Mouse (Mus musculus): ENCODE measurements around the gene Fgd3. TPM values are rescaled to one million over a fixed set of nuclear protein-coding genes. Genes with fewer than 3 reads are reported as not detected.

Gene Fgd3
- polyA plus RNA-seq, 1 experiment = 0.56 TPM

- no peaks in the 10 kb centered on the region for H3K4me1 ChIP-seq (ENCODE audit: control insufficient read depth, insufficient read depth, low read length)
- TF ChIP-seq CTCF (IDR thresholded peaks at IDR 0.05; ENCODE audit: control insufficient read depth, insufficient read depth, insufficient replicate concordance, low read depth, low read length) (no peak), POLR2A (IDR thresholded peaks at IDR 0.05; ENCODE audit: control insufficient read depth, low read depth, low read length) (no peak)
Observed at GRCm38 (mm10) chr13:49224314-49224713, 95.8 kb downstream of the Fgd3 start.

GRCm38 (mm10) chr13:49220912-49221311, 99.2 kb downstream of the Fgd3 start:
- TF ChIP-seq POLR2A (IDR thresholded peaks at IDR 0.05; ENCODE audit: control insufficient read depth, low read depth, low read length) (no peak), CTCF (IDR thresholded peaks at IDR 0.05; ENCODE audit: control insufficient read depth, insufficient read depth, insufficient replicate concordance, low read depth, low read length) (no peak)
- Histone ChIP-seq H3K36me3 (ENCODE audit: control insufficient read depth, insufficient read depth, low read length) (no peaks in the 10 kb centered on the region), H3K4me3 (ENCODE audit: control insufficient read depth, low read depth, low read length) (no peak overlapping the region), H3K27ac (ENCODE audit: control insufficient read depth, insufficient read depth, low read depth, low read length) (no peak overlapping the region), H3K27me3 (ENCODE audit: control insufficient read depth, insufficient read depth, low read length) (no peaks in the 10 kb centered on the region), H3K4me1 (ENCODE audit: control insufficient read depth, insufficient read depth, low read length) (peaks cover 5% of the 10 kb centered on the region)

More at GRCm38 (mm10) chr13:49224314-49224713, 95.8 kb downstream of the Fgd3 start:
- H3K27ac ChIP-seq (ENCODE audit: control insufficient read depth, insufficient read depth, low read depth, low read length) = no peak overlapping the region
- H3K36me3 ChIP-seq (ENCODE audit: control insufficient read depth, insufficient read depth, low read length) = no peaks in the 10 kb centered on the region
- no peaks in the 10 kb centered on the region for H3K27me3 ChIP-seq (ENCODE audit: control insufficient read depth, insufficient read depth, low read length)
- no peak overlapping the region for H3K4me3 ChIP-seq (ENCODE audit: control insufficient read depth, low read depth, low read length)

GRCm38 (mm10) chr13:49219367-49219766, 100.7 kb downstream of the Fgd3 start:
- Histone ChIP-seq H3K36me3 (ENCODE audit: control insufficient read depth, insufficient read depth, low read length) (no peaks in the 10 kb centered on the region), H3K4me1 (ENCODE audit: control insufficient read depth, insufficient read depth, low read length) (peaks cover 14% of the 10 kb centered on the region), H3K27ac (ENCODE audit: control insufficient read depth, insufficient read depth, low read depth, low read length) (no peak overlapping the region), H3K4me3 (ENCODE audit: control insufficient read depth, low read depth, low read length) (no peak overlapping the region), H3K27me3 (ENCODE audit: control insufficient read depth, insufficient read depth, low read length) (no peaks in the 10 kb centered on the region)
- no peak for TF ChIP-seq CTCF (IDR thresholded peaks at IDR 0.05; ENCODE audit: control insufficient read depth, insufficient read depth, insufficient replicate concordance, low read depth, low read length)
- no peak for TF ChIP-seq POLR2A (IDR thresholded peaks at IDR 0.05; ENCODE audit: control insufficient read depth, low read depth, low read length)

GRCm38 (mm10) chr13:49218651-49219050, 101.5 kb downstream of the Fgd3 start:
- peaks cover 14% of the 10 kb centered on the region for H3K4me1 ChIP-seq (ENCODE audit: control insufficient read depth, insufficient read depth, low read length)
- H3K36me3 ChIP-seq (ENCODE audit: control insufficient read depth, insufficient read depth, low read length) = no peaks in the 10 kb centered on the region
- H3K27me3 ChIP-seq (ENCODE audit: control insufficient read depth, insufficient read depth, low read length) = no peaks in the 10 kb centered on the region
- no peak overlapping the region for H3K27ac ChIP-seq (ENCODE audit: control insufficient read depth, insufficient read depth, low read depth, low read length)
- TF ChIP-seq CTCF (IDR thresholded peaks at IDR 0.05; ENCODE audit: control insufficient read depth, insufficient read depth, insufficient replicate concordance, low read depth, low read length) = no peak
- no peak for TF ChIP-seq POLR2A (IDR thresholded peaks at IDR 0.05; ENCODE audit: control insufficient read depth, low read depth, low read length)
- H3K4me3 ChIP-seq (ENCODE audit: control insufficient read depth, low read depth, low read length) = no peak overlapping the region

- TF ChIP-seq POLR2A (IDR thresholded peaks at IDR 0.05; ENCODE audit: control insufficient read depth, low read depth, low read length) = no peak
- no peak for TF ChIP-seq CTCF (IDR thresholded peaks at IDR 0.05; ENCODE audit: control insufficient read depth, insufficient read depth, insufficient replicate concordance, low read depth, low read length)
Observed at GRCm38 (mm10) chr13:49216808-49217561, 103.1 kb downstream of the Fgd3 start.

GRCm38 (mm10) chr13:49216220-49216552, 103.9 kb downstream of the Fgd3 start:
- TF ChIP-seq POLR2A (IDR thresholded peaks at IDR 0.05; ENCODE audit: control insufficient read depth, low read depth, low read length) (no peak), CTCF (IDR thresholded peaks at IDR 0.05; ENCODE audit: control insufficient read depth, insufficient read depth, insufficient replicate concordance, low read depth, low read length) (no peak)
- H3K36me3 ChIP-seq (ENCODE audit: control insufficient read depth, insufficient read depth, low read length) = no peaks in the 10 kb centered on the region
- peak overlapping the region; percentile 94 for H3K4me3 ChIP-seq (ENCODE audit: control insufficient read depth, low read depth, low read length)
- H3K27ac ChIP-seq (ENCODE audit: control insufficient read depth, insufficient read depth, low read depth, low read length) = peak overlapping the region; percentile 34
- peaks cover 16% of the 10 kb centered on the region for H3K4me1 ChIP-seq (ENCODE audit: control insufficient read depth, insufficient read depth, low read length)
- H3K27me3 ChIP-seq (ENCODE audit: control insufficient read depth, insufficient read depth, low read length) = no peaks in the 10 kb centered on the region

More at GRCm38 (mm10) chr13:49216808-49217561, 103.1 kb downstream of the Fgd3 start:
- H3K27ac ChIP-seq (ENCODE audit: control insufficient read depth, insufficient read depth, low read depth, low read length) = no peak overlapping the region
- no peaks in the 10 kb centered on the region for H3K36me3 ChIP-seq (ENCODE audit: control insufficient read depth, insufficient read depth, low read length)
- H3K27me3 ChIP-seq (ENCODE audit: control insufficient read depth, insufficient read depth, low read length) = no peaks in the 10 kb centered on the region
- H3K4me3 ChIP-seq (ENCODE audit: control insufficient read depth, low read depth, low read length) = no peak overlapping the region
- H3K4me1 ChIP-seq (ENCODE audit: control insufficient read depth, insufficient read depth, low read length) = peaks cover 16% of the 10 kb centered on the region

GRCm38 (mm10) chr13:49215504-49216219, 104.4 kb downstream of the Fgd3 start, which contains the start of gene Card19:
Gene Card19, minus strand, starts transcription at chr13:49216037.
- peak within 1 kb of the TSS; percentile 94 for H3K4me3 ChIP-seq (ENCODE audit: control insufficient read depth, low read depth, low read length)
- no peaks in the 10 kb centered on the region for H3K27me3 ChIP-seq (ENCODE audit: control insufficient read depth, insufficient read depth, low read length)
- peak within 1 kb of the TSS; percentile 64 for H3K27ac ChIP-seq (ENCODE audit: control insufficient read depth, insufficient read depth, low read depth, low read length)
- H3K36me3 ChIP-seq (ENCODE audit: control insufficient read depth, insufficient read depth, low read length) = no peaks in the 10 kb centered on the region
- TF ChIP-seq CTCF (IDR thresholded peaks at IDR 0.05; ENCODE audit: control insufficient read depth, insufficient read depth, insufficient replicate concordance, low read depth, low read length) (no peak), POLR2A (IDR thresholded peaks at IDR 0.05; ENCODE audit: control insufficient read depth, low read depth, low read length) (peak; percentile 68)
- H3K4me1 ChIP-seq (ENCODE audit: control insufficient read depth, insufficient read depth, low read length) = peaks cover 16% of the 10 kb centered on the region

All from testis, adult 2 months (tissue).